25 mouse cellular contexts compared by ENCODE assay signal in the genomic region with DNA sequence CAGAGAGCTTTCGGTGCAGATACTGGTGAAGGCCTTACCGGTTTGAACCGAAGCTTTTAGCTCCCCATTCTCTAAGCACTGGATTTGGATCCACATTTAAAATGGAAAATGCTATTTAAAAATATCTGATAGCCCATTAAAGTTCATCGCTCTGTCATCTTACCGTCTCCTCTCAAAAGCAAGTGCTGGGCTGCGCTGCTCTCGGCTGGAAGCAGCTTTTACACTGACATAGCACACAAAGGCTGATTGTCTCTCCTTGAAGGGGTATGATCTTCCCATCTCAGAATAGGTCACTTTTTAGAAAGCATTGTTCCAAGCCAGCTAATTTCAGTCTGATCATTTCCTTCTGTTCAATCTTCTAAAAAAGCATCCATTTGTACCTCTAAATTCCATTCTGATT.
"Had no signal": no experiment of that assay in that cellular context is flagged by ENCODE, and none has a peak within 500 bp of the region (broad histone marks: within the 10 kb centered on the region; RNA-seq: fewer than 3 reads in every experiment).

No protein-coding gene starts in this region.

- H3K4me3 ChIP-seq: gastrocnemius, adult 2 months; heart, embryonic 13.5 days; heart, embryonic 15.5 days; hindbrain, embryonic 13.5 days; hindbrain, embryonic 15.5 days; kidney, embryonic 15.5 days; limb, embryonic 13.5 days; limb, embryonic 15.5 days had no signal

- H3K9me3 ChIP-seq: heart, embryonic 13.5 days; heart, embryonic 15.5 days; hindbrain, embryonic 13.5 days; hindbrain, embryonic 15.5 days; kidney, embryonic 15.5 days; limb, embryonic 13.5 days; limb, embryonic 15.5 days had no signal

- H3K9ac ChIP-seq: heart, embryonic 13.5 days; heart, embryonic 15.5 days; hindbrain, embryonic 13.5 days; hindbrain, embryonic 15.5 days; kidney, embryonic 15.5 days; limb, embryonic 13.5 days; limb, embryonic 15.5 days had no signal

- H3K27ac ChIP-seq: gastrocnemius, adult 2 months; heart, embryonic 13.5 days; heart, embryonic 15.5 days; hindbrain, embryonic 13.5 days; hindbrain, embryonic 15.5 days; hindbrain, postnatal 0 days; kidney, embryonic 15.5 days; kidney, postnatal 0 days; limb, embryonic 13.5 days; limb, embryonic 15.5 days had no signal

- H3K27me3 ChIP-seq: heart, embryonic 13.5 days; heart, embryonic 15.5 days; hindbrain, embryonic 13.5 days; hindbrain, embryonic 15.5 days; kidney, embryonic 15.5 days; limb, embryonic 13.5 days; limb, embryonic 15.5 days had no signal

- H3K4me2 ChIP-seq: heart, embryonic 11.5 days; heart, embryonic 13.5 days; heart, embryonic 15.5 days; hindbrain, embryonic 13.5 days; hindbrain, embryonic 15.5 days; kidney, embryonic 15.5 days; limb, embryonic 13.5 days; limb, embryonic 15.5 days had no signal

- DNase-seq: gastrocnemius, adult 2 months; gastrocnemius, postnatal 10 days; gastrocnemius, postnatal 25 days; heart, adult 18-20 months; heart, postnatal 14 days; heart, postnatal 36 days; kidney, adult 11 months; kidney, adult 2 months; kidney, adult 9 months; kidney, postnatal 14 days; kidney, postnatal 36 days; layer of hippocampus, adult 9-11 months; layer of hippocampus, postnatal 36 days; left cerebral cortex, postnatal 4 days had no signal

- H3K4me1 ChIP-seq: heart, embryonic 13.5 days; heart, embryonic 15.5 days; hindbrain, embryonic 13.5 days; hindbrain, embryonic 15.5 days; kidney, embryonic 15.5 days; limb, embryonic 13.5 days; limb, embryonic 15.5 days had no signal

- H3K36me3 ChIP-seq: heart, embryonic 13.5 days; heart, embryonic 15.5 days; hindbrain, embryonic 13.5 days; hindbrain, embryonic 15.5 days; kidney, embryonic 15.5 days; limb, embryonic 13.5 days; limb, embryonic 15.5 days had no signal

- ATAC-seq: hindbrain, postnatal 0 days; intestine, embryonic 16.5 days had no signal
